In the genomic region with DNA sequence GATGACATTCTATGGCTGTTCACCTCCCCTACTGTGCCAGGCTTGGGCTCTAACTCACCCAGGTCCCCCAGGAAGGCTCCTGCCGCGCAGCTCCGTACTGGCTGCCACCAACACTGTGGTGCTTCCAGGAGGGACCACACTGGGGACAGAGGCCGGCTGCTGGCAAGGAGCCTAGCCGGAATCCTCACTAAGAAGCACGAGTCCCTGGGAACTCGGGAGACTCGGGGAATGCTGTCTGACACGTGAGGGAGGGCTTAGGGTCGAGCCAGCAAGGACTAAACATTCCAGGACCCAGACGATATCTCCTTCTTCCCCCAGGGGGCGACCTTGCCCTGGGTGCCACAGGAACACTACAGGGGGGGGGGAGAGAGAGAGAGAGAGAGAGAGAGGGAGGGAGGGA, we compare ENCODE assay signal across 8 mouse cellular contexts.
DNase-seq lines count a peak whose midpoint lies in the region; ATAC-seq and TF ChIP-seq lines count a peak whose summit lies in the region.

No protein-coding gene starts in this region.

- 0 out of 2 replicates have a peak, but pooled peaks cover 2% of the 10 kb centered on the region for H3K9me3 ChIP-seq in forebrain, postnatal 0 days (ENCODE audit: low read length)
- H3K9me3 ChIP-seq in intestine, embryonic 16.5 days (ENCODE audit: control insufficient read depth, low read length), result no peaks in the 10 kb centered on the region
- no peaks in the 10 kb centered on the region for H3K9me3 ChIP-seq in midbrain, embryonic 10.5 days (replicated peaks)

- no peak overlapping the region for H3K4me3 ChIP-seq in forebrain, postnatal 0 days (ENCODE audit: low read depth, low read length)
- H3K4me3 ChIP-seq in intestine, embryonic 16.5 days (ENCODE audit: low read length), result no peak overlapping the region
- peak overlapping the region; percentile 52 for H3K4me3 ChIP-seq in midbrain, embryonic 10.5 days

- H3K27me3 ChIP-seq in forebrain, postnatal 0 days (ENCODE audit: insufficient read depth, low read length), result no peaks in the 10 kb centered on the region
- no peaks in the 10 kb centered on the region for H3K27me3 ChIP-seq in intestine, embryonic 16.5 days (replicated peaks; ENCODE audit: control insufficient read depth, insufficient read depth, low read length)
- no peaks in the 10 kb centered on the region for H3K27me3 ChIP-seq in midbrain, embryonic 10.5 days (ENCODE audit: low read depth, poor library complexity, severe bottlenecking)

- no peaks in the 10 kb centered on the region for H3K36me3 ChIP-seq in forebrain, postnatal 0 days (ENCODE audit: insufficient read depth)
- H3K36me3 ChIP-seq in intestine, embryonic 16.5 days (ENCODE audit: control insufficient read depth, insufficient read depth, low read length), result no peaks in the 10 kb centered on the region
- H3K36me3 ChIP-seq in midbrain, embryonic 10.5 days, result no peaks in the 10 kb centered on the region

- WGBS in forebrain, postnatal 0 days, result 4% methylated on average over 11 of the region's 12 CpGs
- WGBS in intestine, embryonic 16.5 days, result 3% methylated on average over 11 of the region's 12 CpGs
- 2% methylated on average over 11 of the region's 12 CpGs for WGBS in midbrain, embryonic 10.5 days

- H3K9ac ChIP-seq in forebrain, postnatal 0 days, result peak overlapping the region; percentile 25; the same call in 1 of the 2 replicates
- H3K9ac ChIP-seq in intestine, embryonic 16.5 days (ENCODE audit: low read depth, low read length), result no peak overlapping the region

- peak; percentile 64 for ATAC-seq in forebrain, postnatal 0 days
- ATAC-seq in intestine, embryonic 16.5 days, result peak; percentile 32
- ATAC-seq in activated CD4-positive, CD25-positive, alpha-beta regulatory T cell, adult 4 months, result no peak

- peak; percentile 48 for DNase-seq in left cerebral cortex, postnatal 4 days
- no peak for DNase-seq in left cerebral cortex, postnatal 36 days (ENCODE audit: low spot score in 2 of 2)
- DNase-seq in c-Kit-positive CD71-negative TER-119-negative erythroid progenitor cells, embryonic 14.5 days (ENCODE audit: low read depth), result peak; percentile 2
- DNase-seq in forebrain, postnatal 0 days, result peak; percentile 51
- peak; percentile 60 for DNase-seq in midbrain, embryonic 10.5 days (ENCODE audit: low spot score)
- peak; percentile 5 for DNase-seq in yolk sac, embryonic 10.5 days (ENCODE audit: low spot score)

- H3K27ac ChIP-seq in forebrain, postnatal 0 days (ENCODE audit: low read depth, low read length), result no peak overlapping the region
- no peak overlapping the region for H3K27ac ChIP-seq in intestine, embryonic 16.5 days (ENCODE audit: low read length)
- H3K27ac ChIP-seq in midbrain, embryonic 10.5 days (replicated peaks), result peak overlapping the region; percentile 69

- peak overlapping the region; percentile 44; the same call in 1 of the 2 replicates for H3K4me2 ChIP-seq in forebrain, postnatal 0 days (ENCODE audit: low read depth)
- H3K4me2 ChIP-seq in intestine, embryonic 16.5 days (ENCODE audit: low read depth, low read length), result peak overlapping the region; percentile 22; the same call in 1 of the 2 replicates

- TF ChIP-seq CTCF in forebrain, postnatal 0 days (IDR thresholded peaks at IDR 0.05; ENCODE audit: low read depth), result peak; percentile 49

- intact Hi-C loops in left cerebral cortex, postnatal 4 days (cut with DNase I), result no loop called here
- intact Hi-C loops in left cerebral cortex, postnatal 36 days (cut with DNase I), result loop anchor here (5.0 kb wide), 1 partner anchor 64 kb away; a partner anchor contains a TSS

- H3K4me1 ChIP-seq in forebrain, postnatal 0 days (ENCODE audit: insufficient read depth), result peaks cover 6% of the 10 kb centered on the region
- peaks cover 13% of the 10 kb centered on the region for H3K4me1 ChIP-seq in intestine, embryonic 16.5 days (ENCODE audit: control insufficient read depth, insufficient read depth, low read length)
- H3K4me1 ChIP-seq in midbrain, embryonic 10.5 days, result peaks cover 50% of the 10 kb centered on the region

Comparison
In these comparisons a context has a peak if more than half of its experiments do, and no peak if none do; other contexts are left out.
1. DNase-seq: peak in left cerebral cortex, postnatal 4 days (single experiment), c-Kit-positive CD71-negative TER-119-negative erythroid progenitor cells, embryonic 14.5 days (single experiment), forebrain, postnatal 0 days (single experiment), midbrain, embryonic 10.5 days (single experiment) and yolk sac, embryonic 10.5 days (single experiment); none in left cerebral cortex, postnatal 36 days (0 of 2).